Mouse (Mus musculus) embryonic stem cell, embryonic (primary cell): ENCODE data around the gene Syne2.

Source experiments
- CTCF ChIA-PET, 4 experiments: fragments of 300-600 bp in 2 of 4; fragments of 350-600 bp in 2 of 4; sonication (Branson Sonifier 250); formaldehyde crosslinking; loops; one replicate each; lab custom pipeline; 2022; ENCODE audit warnings: inconsistent platforms in 2 of 4; lab: Charles Lee
- POLR2A ChIA-PET, 4 experiments: fragments of 300-600 bp in 2 of 4; fragments of 350-600 bp in 2 of 4; sonication (Branson Sonifier 250); formaldehyde crosslinking; loops; one replicate each; lab custom pipeline; 2022; ENCODE audit warnings: antibody characterized with exemption in 4 of 4, inconsistent platforms in 1 of 4; lab: Charles Lee

Gene Syne2

DNA sequence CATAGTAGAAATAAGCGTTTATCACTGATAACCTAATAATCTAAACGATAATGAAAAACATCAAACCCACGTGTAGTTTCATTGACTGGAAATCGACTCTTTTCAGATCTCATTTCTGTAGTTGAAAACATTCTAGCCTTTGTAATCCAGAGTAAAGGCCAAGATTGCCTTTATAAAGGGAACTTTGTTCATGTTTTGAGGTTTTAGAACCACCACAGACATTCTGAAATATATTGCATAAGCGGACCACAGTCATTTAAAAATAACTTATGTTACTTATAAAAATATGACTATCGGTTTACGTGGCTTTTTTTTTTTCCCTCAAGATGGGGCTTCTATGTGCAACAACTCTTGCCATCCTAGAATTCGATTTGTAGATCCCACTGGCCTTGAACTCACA, 33.5 kb downstream of the Syne2 start:
- ChIA-PET POLR2A (no interaction called here), CTCF (no interaction called here)

DNA sequence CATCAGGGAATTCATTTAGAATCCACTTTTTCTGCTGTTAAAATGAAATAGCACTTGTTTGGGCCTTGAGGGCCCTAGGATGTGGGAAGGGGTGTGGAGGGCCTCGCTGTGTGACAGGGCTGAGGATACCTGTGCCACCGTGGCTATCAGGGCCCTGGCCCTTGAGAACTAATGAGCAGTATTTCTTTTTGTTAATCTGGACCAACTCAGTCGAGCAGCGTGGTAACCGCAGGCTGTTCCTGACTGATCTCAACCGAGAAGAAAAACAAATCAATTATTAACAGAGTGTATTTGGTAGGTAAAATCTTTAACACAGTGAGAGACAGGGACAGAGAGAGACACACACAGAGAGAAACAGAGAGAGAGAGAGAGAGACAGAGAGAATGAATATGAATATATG, 34.5 kb downstream of the Syne2 start:
- ChIA-PET POLR2A (interaction anchor here in 1 of 4 experiments (0.7 kb wide), 1 partner anchor 38 kb away, joined by 3 read pairs; no protein-coding TSS in a partner anchor), CTCF (no interaction called here)

DNA sequence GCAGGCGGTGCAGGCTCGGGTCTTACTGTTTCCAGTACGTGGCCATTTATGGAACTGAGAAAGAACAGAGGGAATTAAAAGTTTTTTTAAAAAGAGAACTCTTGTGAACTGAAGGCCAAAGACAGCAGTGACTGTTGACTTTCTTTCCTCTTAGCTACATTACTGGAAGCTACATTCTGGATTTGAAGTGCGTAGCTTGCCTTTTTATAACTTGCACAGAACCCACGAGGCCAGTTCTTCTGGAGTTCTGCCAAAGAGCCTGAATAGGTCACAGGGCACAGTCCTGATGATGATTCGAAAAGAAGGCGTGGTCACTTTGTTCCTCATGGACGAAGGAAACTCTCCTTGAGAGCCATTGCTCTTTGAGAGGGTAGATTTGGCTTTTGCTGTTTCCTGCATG, 35.6 kb downstream of the Syne2 start:
- ChIA-PET POLR2A (interaction anchor here in 1 of 4 experiments (1.0 kb wide), 1 partner anchor 18 kb away, joined by 3 read pairs; no protein-coding TSS in a partner anchor), CTCF (interaction anchor here in 1 of 4 experiments (0.6 kb wide), 1 partner anchor 139 kb away, joined by 4 read pairs; no protein-coding TSS in a partner anchor)

DNA sequence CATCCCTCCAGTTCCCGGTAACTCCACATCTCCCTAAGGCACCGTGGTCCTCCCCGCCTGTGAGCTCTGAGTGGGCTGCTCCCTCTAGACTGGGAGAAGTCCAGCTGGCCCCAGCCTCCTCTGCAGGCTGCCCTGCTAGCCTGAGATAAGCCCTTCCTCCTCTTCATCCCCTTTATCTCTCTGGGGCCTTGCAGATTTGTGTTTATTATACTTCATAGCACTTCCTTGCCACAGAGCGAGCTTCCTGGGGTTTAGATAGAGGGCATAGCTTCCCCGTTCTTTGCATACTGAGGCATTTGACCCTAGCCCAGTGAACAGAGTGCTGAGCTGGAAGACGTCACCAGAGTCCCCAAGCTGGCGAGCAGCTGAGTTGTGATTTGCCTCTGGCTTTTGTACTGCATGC, 37.1 kb downstream of the Syne2 start:
- POLR2A ChIA-PET, result no interaction called here
- CTCF ChIA-PET, result no interaction called here

DNA sequence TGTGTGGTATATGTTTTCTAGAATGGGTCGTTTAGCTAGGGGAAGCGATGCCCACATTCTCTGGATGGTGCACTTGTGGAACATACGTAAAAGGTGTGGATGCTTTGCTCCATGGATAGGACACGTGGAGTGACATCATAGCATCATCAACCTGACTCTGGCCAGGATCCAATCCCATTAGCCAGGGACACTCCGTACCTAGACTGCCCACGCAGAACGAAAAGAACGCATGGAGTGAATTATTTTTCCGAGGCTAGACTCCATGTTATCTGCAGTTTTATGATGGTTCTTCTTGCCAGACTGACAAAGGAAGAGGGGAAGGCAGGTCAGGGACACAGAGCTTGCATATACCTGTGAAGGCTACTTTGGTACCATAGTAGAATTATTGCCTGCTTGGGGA, 37.7 kb downstream of the Syne2 start:
- CTCF ChIA-PET, result no interaction called here

DNA sequence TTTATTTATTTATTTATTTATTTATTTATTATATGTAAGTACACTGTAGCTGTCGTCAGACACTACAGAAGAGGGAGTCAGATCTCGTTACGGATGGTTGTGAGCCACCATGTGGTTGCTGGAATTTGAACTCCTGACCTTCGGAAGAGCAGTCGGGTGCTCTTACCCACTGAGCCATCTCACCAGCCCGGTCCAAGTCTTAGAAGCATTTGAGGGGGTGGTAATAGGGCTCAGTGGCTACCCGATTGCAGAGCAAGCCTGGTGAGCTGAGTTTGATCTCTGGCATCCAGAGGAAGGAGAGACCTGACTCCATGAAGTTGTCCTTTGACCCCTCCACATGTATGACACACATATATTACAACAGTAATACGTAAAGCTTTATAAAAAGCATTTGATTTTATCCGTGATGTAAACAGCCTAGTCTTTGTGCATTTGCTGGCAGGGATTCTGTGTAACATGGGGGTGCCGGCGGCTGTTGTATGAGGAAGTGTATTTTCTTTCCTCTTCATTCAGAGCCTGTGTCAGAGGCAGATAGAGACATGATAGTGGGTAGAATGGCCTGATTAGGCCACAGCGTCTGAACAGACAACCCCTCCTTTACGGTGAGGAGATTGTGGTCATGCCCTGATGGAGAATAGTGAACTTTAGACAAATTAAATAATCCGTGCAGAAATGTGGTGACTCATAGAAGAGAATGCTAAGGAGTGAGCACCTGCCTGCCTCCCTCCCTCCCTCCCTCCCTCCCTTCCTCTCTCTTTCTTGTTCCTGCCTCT, 38.3 kb downstream of the Syne2 start:
- POLR2A ChIA-PET, result interaction anchor here in 1 of 4 experiments (0.6 kb wide), 1 partner anchor 36 kb away, joined by 3 read pairs; no protein-coding TSS in a partner anchor
- CTCF ChIA-PET, result no interaction called here

More for the DNA sequence above, 37.7 kb downstream of the Syne2 start:
- POLR2A ChIA-PET, result interaction anchor here in 1 of 4 experiments (0.6 kb wide), 1 partner anchor 36 kb away, joined by 3 read pairs; no protein-coding TSS in a partner anchor

DNA sequence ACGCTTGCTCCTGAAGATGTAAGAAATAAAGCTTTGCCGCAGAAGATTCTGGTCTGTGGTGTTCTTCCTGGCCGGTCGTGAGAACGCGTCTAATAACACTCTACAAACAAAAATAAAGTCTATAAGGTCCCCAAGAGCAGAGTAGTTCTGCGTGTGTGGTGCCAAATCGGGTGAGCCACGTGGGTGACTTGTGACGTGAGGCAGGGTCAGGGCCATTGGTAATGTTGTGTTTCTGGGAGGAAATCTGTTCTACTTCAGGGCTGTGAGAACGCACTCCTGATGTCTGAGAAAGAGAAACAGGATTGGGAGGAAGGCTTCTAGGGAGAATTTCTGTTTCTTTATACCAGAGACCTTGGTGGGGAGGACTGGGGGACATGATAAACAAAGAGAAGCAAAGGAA, 42.0 kb downstream of the Syne2 start:
- POLR2A ChIA-PET, result no interaction called here
- CTCF ChIA-PET, result no interaction called here

DNA sequence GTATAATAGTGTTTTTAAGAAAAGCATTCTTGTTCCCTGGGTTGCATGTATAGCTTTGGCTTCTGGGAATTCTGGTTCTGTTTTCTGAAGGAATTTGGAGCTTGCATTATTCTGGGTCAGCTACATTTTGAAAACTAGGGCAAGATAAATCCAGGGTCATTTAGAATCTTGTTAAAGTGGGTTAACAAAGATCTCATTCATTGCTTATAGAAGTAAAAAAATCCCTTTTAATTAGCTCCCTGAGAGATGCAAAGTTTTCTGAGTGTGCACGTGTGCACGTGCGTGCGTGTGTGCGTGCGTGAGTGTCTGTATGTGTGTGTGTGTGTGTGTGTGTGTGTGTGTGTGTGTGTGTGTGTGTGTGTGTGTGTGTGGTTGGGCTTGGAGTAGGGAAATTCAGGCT, 42.9 kb downstream of the Syne2 start:
- ChIA-PET CTCF (interaction anchor here in 2 of 4 experiments (0.6 to 0.7 kb wide), 2 partner anchors 10 to 111 kb away, joined by 3 to 4 read pairs; no protein-coding TSS in a partner anchor), POLR2A (no interaction called here)

DNA sequence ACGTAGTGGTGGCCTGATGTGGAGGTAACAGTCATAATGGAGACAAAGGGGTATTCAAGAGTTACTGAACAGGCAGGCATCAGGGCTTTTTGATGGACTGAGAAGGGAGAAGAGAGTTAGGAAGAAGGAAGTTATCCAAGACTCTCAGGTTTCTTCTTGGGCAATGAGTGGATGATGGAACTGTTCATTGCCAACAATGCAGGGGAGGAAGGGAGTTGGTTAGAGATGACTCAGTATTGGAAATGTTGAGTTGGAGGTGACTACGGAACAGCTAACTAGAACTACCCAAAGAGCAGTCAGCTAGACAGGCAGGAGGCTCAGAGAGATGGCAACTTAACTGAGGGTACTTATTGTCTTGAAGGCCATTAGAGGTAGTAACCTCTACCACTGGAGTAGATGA, 47.2 kb downstream of the Syne2 start:
- ChIA-PET CTCF (no interaction called here), POLR2A (interaction anchor here in 1 of 4 experiments (1.4 kb wide), 1 partner anchor 13 kb away, joined by 3 read pairs; no protein-coding TSS in a partner anchor)

DNA sequence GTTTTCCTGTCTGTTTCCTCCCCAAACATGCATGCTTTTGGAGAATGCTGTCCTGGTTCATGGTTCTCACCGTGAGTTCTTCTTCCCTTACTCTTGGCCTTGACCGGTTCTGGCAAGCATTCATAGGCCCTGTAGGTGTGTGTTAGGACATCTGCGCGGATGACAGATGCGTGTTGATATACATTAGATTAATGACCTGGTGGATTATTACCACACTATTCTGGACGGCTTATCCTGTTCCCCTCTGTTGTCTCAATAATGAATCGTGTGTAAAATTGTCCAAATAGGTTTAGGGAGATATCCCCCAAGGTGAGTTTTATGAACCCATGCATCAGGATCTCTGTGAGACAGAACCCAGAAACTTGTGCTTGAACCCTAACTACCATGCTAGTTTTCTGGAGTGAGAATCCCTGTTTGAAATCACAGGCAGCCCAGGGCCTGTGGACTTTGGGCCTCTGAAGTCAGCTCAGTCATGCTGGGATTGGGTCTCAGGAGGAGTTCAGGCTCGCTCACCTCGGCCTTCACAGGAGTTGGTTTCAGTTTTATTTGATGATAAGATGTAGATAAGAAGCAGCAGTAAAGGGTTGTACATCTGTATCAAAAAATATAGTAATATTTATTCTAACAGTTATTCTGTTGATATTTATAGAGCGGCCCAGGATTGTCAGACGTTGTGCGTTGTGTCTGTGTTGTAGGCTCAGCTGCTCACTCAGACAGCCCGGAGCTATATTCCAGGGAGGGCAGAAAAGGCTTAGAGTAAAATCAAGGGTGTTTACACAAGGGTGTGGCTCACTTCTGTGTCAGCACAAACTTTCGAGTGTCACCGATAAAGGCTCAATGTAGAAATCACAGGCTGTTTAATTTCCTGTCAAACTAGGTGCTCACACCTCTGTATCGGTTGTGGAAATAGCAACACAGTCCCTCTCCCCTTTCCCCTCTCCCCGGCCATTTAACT, 48.8 kb downstream of the Syne2 start:
- ChIA-PET CTCF (no interaction called here), POLR2A (no interaction called here)

DNA sequence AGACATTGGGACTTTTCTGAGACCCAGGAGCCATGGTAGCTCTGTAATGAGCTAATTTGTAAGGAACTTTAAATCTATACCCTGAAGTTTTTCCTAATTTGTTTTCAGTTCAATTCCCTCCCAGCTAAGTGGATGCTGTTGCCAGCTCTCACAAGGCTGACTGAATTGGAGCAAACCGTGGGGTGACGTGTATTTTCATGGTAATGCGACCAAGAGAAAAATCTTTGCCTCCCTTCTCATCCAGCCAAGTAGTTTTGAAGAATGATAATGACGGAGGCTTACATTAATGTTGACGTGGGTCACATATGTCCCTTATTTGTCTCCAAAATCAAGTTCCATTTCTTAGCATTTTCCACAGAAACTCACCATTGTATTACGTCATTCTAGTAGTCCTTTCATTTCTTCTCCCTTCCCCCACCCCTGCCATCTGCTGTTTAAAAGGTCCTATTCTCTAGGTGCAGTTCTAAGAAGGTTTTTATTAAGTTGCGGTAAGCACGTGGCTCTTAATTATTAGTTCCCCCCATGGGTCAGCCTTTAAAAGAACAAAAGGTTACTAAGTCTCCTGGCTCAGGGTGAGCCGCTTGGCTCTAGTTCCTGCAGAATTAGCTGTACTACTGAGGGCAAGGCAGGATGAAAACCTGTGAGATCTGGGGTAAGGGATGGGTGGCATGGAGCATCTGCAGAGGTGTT, 55.8 kb downstream of the Syne2 start:
- POLR2A ChIA-PET, result interaction anchor here in 1 of 4 experiments (0.7 kb wide), 1 partner anchor 150 kb away, joined by 3 read pairs; no protein-coding TSS in a partner anchor

DNA sequence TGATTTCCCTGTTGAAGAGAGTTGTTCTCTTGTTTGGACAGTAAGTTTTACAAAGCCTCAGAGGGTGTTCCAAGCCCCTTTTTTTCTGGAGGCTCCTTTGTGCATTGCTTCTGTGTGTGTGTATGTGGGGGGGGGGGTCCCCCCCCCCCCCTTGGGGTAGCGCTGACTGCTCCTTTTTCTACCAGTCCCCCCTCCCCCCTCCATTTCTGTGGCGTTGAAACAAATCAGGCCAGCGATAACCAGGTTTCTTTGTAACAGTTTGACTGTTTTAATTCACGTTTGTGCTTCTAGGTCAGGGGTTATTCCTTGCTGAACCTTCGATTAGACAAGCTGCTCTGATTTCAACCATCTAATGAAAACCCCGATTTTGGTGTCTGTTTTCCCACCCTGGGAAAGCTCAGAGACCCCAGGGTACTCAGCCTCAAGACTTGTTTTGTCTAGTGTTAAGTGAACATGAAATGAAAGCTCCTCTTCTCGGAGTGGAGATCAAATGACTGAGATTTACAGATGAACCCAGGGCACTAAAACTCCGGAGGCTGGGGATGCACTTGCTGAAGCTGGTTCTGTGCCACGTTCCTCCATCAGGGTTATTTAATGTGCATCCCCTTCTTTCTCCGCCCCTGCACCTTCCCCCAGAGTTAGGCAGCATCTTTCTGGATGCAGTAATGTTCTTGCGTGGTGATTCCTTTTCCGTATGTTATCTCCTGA, 56.5 kb downstream of the Syne2 start:
- POLR2A ChIA-PET, result interaction anchor here in 2 of 4 experiments (0.7 kb wide), 3 partner anchors 64 to 347 kb away, joined by 3 to 4 read pairs (median 3); no protein-coding TSS in a partner anchor
- CTCF ChIA-PET, result interaction anchor here in 2 of 4 experiments (0.6 kb wide), 2 partner anchors 20 to 319 kb away, joined by 3 to 5 read pairs; no protein-coding TSS in a partner anchor

More for the DNA sequence above, 55.8 kb downstream of the Syne2 start:
- CTCF ChIA-PET, result no interaction called here

DNA sequence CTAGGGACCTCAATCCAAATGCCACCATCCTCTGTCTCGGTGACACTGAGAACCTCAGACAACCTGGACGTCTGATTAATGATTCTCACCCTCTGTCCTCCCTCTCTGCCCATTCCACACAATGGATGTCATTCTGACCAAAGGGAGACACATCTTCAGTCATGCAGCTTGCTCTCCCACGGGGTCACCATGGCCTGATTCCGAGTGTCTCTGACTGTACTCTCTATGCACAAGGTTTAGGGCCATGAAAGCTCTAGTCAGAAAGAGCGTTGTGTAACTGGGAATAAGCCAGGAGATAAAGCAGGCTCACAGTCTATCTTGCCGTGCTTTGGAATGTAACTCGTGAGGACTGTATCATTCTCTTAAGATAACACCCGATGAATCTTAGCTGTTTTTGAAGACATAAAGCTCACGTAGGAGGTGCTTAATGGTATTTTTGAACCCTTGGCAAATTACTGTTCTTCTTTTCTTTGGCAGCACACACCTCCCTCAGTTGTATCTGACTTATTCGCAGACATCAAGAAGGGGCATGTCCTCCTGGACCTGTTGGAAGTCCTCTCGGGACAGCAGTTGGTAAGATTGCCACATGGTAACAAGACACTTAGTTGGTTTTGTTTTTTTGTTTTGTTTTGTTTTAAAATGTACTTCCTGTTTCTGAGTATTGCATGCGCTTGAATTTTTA, 61.8 kb downstream of the Syne2 start:
- ChIA-PET POLR2A (interaction anchor here in 2 of 4 experiments (0.6 kb wide), 2 partner anchors 39 to 350 kb away, joined by 3 to 4 read pairs; no protein-coding TSS in a partner anchor), CTCF (interaction anchor here in 1 of 4 experiments (1.1 kb wide), 1 partner anchor 136 kb away, joined by 3 read pairs; no protein-coding TSS in a partner anchor)

DNA sequence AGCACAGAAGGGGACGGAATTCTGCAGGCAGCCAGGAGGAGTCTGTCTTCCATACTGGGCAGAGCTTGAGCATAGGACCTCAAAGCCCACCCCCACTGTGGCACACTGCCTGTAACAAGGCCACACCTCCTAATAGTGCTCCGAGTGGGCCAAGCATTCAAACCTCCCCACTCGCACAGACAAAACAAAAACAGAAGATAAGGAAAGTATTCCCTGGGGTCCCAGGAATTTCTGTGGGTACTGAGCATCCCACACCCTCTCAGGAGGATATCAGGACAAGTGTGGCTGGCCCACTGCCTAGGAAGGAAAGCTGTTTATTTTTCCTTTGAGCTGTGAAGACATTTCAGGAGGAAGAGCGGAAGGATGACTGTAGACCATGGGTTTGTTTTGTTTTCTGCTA, 63.6 kb downstream of the Syne2 start:
- POLR2A ChIA-PET, result no interaction called here
- CTCF ChIA-PET, result no interaction called here

DNA sequence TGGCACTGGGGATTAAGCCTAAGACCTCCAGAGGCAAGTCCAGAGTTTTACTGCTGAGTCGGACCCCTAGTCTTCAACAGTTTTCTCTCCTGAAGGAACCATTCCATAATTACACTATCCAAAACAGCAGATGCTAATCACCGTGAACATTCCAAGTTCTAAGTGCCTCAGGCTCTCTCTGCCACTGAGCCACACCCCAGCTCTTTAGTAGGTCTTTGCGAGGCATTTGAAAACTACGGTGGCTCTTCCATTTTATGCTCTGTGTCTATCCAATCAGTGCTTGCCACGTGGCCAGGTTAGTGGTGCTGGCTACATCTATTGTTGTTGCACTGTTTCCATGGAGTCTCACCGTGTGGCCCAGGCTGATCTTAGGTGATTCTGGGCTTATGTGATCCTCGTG, 68.2 kb downstream of the Syne2 start:
- CTCF ChIA-PET, result no interaction called here

DNA sequence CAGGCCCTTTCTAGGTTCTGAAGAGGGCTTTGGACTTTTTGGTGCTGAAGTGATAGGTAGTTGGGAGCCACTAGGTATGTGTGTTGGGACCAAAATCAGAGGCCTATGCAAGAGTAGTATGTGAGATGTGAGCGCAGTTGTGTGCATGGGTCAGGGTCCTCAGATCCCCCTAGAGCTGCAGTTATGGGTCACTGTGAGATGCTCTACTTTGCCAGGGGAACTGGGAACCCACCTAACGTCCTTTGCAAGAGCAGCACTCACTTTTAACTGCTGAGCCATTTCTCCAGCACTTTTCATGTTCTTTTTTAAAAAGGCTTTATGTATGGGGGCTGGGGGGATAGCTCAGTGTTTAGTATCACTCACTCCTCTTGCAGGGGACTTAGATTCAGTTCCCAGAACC, 69.0 kb downstream of the Syne2 start:
- ChIA-PET CTCF (no interaction called here), POLR2A (interaction anchor here in 1 of 4 experiments (1.4 kb wide), 1 partner anchor 14 kb away, joined by 3 read pairs; no protein-coding TSS in a partner anchor)

More for the DNA sequence above, 68.2 kb downstream of the Syne2 start:
- POLR2A ChIA-PET, result interaction anchor here in 1 of 4 experiments (0.5 to 1.4 kb wide), 2 partner anchors 14 to 188 kb away, joined by 3 read pairs; no protein-coding TSS in a partner anchor

DNA sequence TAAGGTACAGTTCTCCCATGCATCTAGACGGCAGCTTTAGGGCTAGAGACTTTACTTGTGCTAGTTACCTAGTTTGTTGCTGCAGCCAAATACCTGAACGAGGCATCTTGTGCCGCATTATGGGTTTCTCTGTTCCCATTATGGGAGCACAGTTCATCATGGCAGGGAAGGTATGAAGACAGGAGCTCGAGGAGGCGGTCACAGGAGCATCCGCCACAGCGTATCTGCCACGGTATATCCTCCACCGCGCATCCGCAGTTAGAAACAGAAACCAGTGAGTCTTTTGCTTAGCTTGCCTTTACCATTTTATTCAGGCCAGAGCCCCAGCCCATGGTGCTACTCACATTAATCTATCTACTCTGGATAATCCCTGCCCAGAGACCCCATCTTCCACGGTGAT, 70.8 kb downstream of the Syne2 start:
- CTCF ChIA-PET, result interaction anchor here in 2 of 4 experiments (0.5 to 1.1 kb wide), 3 partner anchors 71 to 305 kb away, joined by 3 to 5 read pairs (median 4); no protein-coding TSS in a partner anchor
- POLR2A ChIA-PET, result interaction anchor here in 1 of 4 experiments (0.6 kb wide), 2 partner anchors 55 to 225 kb away, joined by 3 read pairs; no protein-coding TSS in a partner anchor
